Mouse (Mus musculus) frontal cortex, adult (tissue): Measurements from ENCODE around the gene Krt17.
A peak's percentile ranks its signal among the peaks of the same experiment; 100 is the strongest.
"Not testable (repeated sequence)": the region's sequence is repeated elsewhere in the genome, so short reads cannot be mapped to it uniquely, and the experiment has no call there.

Source experiments
- ATAC-seq: cut with Nextera tagmentation; 2 replicates; pipeline ENCODE4 v1.9.2; 2017; ENCODE audit warnings: mild to moderate bottlenecking, moderate library complexity, mixed read lengths; ENCODE audit not compliant: low TSS enrichment

Gene Krt17

DNA sequence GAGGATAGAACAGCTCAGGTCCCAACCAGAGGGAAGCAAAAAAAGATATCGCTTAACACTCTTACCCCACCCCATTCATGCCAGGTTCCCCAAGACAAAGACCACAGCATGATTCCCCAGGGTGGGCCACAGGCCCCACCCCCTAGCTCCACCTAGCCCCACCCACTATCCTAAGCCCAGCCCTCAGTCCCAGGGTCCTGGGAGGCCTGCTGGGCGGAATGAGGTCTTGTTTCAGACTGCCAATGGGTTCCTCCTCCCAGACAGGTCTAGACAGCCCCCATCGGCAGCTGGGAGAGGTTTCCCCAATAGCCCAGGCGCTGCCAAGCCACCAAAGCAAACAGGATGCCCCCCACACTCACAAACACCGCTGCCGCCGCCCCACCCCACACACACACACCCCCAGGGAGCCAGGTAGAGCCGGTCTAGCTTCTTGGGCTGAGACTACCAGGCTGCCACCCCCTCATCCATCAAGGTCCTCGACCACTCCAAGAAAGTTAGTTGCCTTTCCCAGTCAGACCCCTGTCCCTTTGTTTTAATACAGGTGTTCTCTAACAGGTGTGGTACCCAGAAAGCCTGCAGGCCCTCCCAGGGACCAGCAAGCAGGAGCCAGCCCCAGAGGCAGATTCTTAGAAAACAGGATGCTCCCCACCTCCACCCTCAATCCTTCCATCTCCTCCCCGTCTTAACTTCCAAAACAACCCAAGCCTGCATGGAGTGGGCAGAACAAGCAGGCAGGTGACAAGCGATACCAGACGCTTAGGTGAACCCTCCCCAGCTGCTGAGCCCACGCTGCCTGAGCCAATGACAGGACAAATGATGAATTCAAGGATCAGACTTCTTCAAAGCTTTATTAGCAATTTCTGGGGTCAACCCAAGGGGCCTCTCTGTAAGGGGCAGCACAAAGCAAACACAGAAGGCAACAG lies 1.5 kb upstream of the Krt17 start:
- no peak for ATAC-seq

DNA sequence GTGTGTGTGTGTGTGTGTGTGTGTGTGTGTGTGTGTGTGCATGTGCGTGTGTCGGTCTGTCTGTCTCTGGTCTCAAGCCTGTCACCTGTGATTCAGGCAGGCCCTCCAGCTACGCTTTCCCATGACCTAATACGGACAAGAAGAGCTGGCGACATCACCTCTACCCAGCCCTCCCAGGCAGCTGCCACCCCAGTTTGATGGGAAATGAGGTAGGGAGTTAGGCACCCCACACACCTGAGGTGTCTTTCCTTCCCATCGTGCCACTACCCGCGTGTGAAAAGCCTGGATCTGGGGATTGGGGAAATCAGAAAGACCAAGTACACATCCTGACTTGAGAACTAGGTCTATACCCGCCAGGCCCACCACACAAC lies 391 bp upstream of the Krt17 start:
- ATAC-seq: no peak

DNA sequence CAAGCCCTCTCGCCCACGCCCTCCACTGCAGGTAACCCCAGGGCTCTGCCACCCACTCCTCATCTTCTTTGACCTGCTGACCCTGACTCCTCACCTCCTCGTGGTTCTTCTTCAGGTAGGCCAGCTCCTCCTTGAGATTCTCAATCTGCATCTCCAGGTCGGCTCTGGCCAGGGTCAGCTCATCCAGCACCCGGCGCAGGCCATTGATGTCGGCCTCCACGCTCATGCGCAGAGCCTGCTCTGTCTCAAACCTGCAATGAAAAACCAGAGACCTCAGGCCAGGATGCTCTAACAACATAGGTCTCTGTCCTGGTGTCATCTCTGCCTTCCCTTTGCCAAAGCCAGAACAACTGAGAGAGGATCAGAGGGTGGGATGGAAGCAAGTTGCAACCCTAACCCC lies 1.8 kb downstream of the Krt17 start:
- no peak for ATAC-seq

DNA sequence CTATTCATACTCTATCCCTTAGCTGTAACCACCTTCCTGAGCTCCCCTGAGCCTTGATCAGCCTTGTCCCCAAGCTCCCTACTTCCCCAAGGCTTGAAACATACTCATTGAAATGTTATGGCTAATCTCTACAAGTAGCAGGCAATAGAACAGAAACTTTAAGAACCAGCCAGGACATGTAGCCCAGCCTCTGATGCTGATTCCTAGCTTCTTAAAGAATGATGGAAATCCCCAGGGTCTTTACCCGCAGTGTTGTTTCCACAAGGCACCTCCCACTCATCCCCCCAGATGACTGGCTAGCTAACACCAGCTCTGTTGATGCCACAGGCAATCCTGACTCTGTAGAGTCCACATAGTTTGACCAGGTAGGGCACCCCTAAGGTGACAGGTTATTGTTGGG lies 2.9 kb downstream of the Krt17 start:
- no peak for ATAC-seq

DNA sequence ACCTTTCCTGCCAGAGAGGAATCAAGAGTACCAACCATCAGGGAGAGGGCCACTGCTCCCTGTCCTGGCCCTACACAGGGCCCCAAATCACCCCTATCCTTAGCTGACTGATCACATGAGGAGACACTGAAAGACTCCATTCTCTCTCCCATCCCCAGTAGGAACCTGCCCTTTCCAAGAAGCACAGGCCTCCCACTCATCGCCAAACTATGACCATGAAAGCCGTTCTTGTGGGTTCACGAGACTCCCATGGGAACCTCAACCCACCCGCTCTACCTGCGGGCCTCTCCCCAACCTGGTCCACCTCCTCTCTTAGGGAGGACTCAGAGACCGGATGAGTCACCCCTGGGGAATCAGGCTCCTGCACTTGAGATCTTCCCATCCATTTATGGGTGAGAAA lies 5.3 kb downstream of the Krt17 start:
- no peak for ATAC-seq

DNA sequence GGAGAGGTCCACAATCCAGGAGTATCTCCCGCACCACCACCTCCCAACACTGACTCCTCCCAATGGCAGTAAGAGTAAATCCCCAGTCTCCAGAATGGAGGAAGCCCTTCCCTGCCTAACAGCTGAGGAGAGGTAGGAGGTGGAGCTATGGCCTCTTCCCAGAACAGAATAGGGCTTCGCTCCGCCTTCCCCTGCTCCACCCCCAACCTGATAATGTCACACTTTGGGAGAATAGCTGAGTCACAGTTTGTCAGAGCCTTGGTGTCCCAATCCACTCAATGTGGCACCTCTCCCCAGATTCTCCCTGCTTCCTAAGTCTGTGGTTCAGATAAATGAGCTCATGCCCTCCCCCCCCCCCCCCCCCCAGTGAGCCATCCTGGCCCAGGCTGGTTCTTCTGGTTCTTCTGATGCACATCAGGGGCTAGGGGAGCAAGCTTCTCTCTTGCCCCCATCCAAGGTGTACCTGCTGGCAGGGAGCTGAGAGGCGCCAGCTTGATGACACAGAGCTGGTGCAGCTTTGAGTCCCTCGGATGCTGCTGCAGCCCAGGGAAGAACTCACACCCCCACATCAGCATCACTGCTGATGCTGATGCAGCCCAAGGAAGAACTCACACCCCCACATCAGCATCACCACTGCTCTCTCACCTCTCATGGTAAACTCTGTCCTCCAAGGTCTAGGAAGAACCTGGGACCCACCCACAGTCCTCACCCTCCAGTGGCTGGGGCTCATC lies 6.3 kb downstream of the Krt17 start:
- peak; percentile 86 for ATAC-seq

DNA sequence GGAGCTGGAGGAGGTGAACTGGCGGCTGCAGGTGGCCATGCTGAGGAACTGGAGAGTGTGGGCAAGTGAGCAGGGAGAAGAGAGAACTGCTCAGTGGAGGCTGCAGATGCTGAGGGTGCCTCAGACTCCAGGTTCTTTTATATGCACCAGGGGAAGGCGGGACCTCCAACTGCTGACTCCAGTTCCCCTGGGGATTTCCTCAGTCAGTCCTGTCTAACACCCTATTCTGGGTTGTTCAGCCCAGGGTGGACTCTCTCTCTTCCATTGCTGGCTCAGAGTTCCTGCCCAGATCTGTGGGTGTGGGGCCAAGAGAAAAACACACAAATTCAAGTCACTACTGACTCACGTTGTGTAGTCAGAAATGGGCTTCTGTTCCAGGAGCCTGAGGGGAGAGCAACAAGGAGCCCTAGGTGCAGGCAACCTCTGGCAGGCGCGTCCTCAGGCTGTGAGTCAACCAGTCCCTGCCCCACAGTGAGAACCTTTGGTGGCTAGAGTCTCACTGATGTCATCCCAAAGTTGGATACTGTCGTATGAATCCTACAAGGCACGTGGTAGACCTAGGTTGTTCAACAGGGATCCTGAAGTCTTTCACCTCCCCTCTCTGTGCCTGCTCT lies 11.9 kb downstream of the Krt17 start, which contains the start of gene Krt16:
Krt16 (minus strand) TSS at position 51 of the 614 bp plus-strand sequence.
- ATAC-seq: no peak

DNA sequence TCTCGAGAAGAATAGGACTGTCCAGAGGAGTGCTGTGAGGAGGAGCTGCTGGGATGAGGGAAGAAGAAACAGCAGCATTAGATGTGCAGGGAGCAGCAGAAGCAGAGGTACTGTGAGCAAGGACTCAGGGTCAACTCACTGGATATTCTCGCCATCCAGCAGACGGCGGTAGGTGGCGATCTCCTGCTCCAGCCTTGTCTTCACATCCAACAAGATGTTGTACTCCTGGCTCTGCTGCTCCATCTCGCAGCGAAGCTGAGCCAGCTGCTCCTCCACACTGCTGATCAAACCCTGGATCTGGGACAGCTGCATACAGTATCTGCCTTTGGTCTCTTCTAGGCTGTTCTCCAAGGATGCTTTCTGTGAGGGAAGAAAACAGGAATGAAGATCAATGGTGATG lies 14.4 kb downstream of the Krt17 start:
- ATAC-seq: peak; percentile 38; the same call in 1 of the 2 replicates

DNA sequence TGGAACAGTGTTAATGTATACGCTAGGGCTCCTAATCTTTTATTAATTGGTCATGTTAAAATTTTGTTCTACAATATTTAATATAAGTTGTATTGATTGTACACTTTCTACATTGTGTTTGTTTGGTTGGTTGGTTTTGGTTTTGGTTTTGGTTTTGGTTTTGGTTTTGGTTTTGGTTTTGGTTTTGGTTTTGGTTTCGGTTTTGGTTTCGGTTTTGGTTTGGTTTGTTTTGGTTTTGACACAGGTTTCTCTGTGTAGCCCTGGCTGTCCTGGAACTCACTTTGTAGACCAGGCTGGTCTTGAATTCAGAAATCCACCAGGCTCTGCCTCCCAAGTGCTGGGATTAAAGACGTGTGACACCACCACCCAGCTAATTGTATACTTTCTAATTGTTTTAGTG lies 20.6 kb downstream of the Krt17 start:
- ATAC-seq: not testable (repeated sequence)

DNA sequence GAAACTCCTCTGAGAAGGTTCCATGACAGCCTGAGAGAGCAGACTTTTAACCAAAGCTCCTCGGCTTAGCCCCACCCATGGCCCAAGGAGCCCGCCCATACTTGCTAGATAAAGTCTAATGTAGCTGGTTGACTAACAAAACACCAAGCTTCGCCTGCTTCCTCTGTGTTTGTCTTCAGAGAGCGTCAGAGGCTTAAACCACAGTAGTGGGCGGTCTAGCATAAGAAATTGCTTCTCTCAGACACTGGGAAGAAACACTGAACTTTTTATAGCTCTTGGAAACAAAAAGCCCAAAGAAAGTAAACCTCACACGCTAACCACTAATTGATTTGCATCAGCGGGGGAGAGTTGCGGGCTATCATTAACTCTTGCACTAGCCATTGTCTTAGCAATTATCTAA lies 39.1 kb downstream of the Krt17 start:
- peak; percentile 47; the same call in 1 of the 2 replicates for ATAC-seq

DNA sequence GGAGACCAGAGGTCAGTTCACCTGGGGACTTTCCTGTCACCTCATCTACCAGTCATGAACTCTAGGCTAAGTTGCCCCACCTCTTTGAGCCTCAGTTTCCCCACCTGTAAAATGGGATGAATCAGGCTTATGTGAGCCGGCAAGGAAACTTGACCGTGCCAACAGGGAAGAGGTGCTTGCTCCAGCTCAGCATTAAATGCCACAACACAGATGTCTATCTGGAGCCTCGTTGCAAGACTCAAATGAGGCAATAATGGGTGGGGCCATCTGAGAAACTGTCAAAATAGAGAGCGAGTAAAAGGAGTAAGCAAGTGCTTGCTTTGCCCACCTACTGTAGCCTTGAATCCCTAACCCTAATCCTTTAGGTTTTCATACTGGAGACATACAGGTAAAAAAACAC lies 41.5 kb downstream of the Krt17 start:
- no peak for ATAC-seq

DNA sequence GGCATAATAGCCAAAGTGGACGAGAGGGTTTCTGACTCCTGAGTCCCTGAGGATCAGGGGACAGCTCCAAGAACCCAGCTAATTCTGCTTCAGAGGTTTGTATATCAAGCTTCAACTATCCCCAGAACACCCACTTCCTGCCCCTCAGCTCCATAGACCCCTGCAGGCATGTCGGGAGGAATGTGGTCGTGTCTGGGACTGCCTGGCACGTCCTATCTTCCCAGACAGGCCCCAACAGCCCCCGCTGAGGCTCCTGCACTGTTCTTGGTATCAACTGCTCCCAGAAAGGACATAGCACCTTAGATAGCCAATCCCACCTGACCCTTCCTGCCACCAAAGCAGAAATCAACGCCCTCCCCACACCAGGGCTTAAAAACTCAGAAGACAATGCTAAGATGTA lies 52.3 kb downstream of the Krt17 start:
- ATAC-seq: no peak

DNA sequence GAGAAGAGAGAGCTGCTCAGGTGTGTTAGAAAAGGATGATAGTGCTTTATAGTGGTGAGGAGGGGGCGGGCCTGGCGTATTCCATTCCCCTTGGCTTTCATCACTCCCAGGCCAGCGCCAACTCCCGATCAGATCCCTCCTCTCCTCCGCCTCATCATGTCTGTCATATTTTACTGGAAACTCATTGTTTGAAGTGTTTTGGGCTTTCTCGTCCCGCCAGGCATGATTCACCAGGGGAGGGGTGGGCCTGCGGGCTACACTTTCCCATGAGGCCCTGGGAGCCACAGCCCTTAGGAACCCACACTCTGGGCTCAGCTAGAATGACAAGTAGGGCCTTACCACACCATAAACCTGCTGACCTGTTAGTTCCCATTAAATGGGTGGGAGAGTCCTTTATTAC lies 53.3 kb downstream of the Krt17 start, which contains the start of gene Krt14:
Krt14 (minus strand) TSS at position 51 of the 400 bp plus-strand sequence.
- ATAC-seq: no peak
